Mouse (Mus musculus): ENCODE results near the gene Lamtor5.

DNA sequence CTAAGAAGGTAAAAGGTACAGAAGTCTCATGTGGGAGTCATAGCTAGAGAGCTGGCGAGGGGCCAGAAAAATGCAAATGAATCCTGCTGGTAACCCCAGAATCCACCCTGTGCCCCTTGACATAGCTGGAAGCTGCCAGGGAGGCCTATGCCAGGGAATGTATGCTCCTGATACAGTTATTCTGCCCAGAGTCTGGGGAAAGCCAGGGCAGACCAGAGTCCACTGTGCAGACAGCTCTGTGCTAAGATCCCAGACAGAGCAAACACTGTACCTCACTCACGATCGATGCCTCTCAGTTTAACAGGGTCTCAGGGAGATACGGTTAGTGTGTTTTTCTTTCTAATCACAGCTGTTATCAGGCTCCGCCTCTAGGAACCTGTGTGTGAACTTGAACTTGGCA is 48.8 kb upstream of the Lamtor5 start:
- TF ChIP-seq CTCF (IDR thresholded peaks at IDR 0.05; ENCODE audit: low read depth), result no peak
- no peak for TF ChIP-seq EP300 (IDR thresholded peaks at IDR 0.05; ENCODE audit: low read depth)
